Mouse (Mus musculus) left cerebral cortex, adult 18-20 months (tissue): ENCODE measurements around the gene G0s2. TPM values are rescaled to one million over a fixed set of nuclear protein-coding genes. Genes with fewer than 3 reads are reported as not detected.
"Not testable (repeated sequence)": the region's sequence is repeated elsewhere in the genome, so short reads cannot be mapped to it uniquely, and the experiment has no call there.

Experiments used
- DNase-seq, 2 experiments: peaks; one replicate each; pipeline ENCODE4 v3.0.0; 2021 to 2022; ENCODE audit warnings: low spot score in 2 of 2, mixed read lengths in 1 of 2
- total RNA-seq, 2 experiments: library from RNA; stranded (reverse); gene quantifications; 2 replicates each; pipeline ENCODE4 v1.2.3; 2021

Gene G0s2
- total RNA-seq, 2 experiments from 2014 or later: 7.3 to 8.0 TPM

DNA sequence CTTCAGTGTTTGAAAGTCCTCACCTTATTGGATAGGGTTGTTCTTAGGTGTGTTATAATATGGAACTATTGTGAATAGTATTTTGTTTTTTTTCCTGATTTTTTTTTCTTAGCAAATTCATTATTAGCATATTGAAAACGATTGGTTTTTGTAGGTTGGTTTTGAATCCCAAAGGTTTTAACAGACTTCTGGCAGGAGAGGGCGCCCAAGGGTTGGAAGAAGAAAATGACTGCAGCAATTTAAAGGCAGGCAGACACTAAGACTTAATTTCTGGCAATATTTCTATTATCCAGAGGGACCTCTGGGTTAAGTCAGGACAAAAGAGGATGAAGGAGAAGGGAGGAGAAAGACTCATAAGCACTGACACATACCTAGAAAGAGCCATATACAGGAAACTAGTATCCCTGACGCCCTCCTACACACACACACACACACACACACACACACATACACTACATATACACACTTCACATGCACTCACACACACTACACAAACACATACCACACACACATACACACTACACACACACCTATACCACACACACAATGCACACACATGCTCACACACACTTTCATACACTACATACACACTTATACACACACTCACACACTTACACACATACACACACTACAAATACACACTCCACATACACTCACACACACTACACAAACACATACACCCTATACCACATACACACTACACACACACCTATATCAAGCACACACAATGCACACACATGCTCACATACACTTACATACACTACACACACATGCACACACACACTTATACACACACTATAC, 17.3 kb downstream of the G0s2 start:
- peak; percentile 71 to 83 for DNase-seq

DNA sequence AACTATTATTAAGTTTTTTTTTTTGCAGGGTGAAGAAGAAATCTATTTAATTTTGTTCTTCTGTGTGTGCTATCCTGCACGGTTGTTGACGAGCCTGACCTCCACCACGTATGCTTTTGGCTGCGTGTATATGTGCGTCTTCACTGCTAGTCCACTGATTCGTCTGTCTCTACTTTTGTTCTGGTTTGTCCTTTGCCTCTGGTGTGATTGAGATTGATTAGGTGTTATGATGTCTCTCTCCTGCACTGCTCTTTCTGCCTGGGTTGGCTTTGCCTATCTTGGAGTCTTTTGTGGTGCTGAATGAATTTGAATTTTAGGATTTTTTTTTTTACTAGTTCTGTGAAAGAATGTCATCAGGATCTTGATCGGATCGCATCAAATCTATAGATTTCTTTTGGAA, 18.0 kb downstream of the G0s2 start:
- DNase-seq: no peak

DNA sequence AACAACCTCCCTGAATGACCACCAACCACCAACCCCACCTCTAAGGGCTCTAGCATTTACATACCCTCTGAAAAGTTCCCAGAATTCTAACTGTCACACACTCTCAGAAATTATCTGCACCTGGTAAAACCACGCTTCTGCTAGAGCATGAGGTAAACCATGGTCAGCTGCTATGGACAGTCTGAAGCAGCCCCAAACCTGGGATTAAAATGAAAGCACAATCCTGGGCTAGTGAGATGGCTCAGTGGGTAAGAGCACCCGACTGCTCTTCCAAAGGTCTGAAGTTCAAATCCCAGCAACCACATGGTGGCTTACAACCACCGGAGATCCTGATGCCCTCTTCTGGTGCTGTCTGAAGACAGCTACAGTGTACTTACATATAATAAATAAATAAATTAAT, 19.1 kb downstream of the G0s2 start:
- not testable (repeated sequence) for DNase-seq

DNA sequence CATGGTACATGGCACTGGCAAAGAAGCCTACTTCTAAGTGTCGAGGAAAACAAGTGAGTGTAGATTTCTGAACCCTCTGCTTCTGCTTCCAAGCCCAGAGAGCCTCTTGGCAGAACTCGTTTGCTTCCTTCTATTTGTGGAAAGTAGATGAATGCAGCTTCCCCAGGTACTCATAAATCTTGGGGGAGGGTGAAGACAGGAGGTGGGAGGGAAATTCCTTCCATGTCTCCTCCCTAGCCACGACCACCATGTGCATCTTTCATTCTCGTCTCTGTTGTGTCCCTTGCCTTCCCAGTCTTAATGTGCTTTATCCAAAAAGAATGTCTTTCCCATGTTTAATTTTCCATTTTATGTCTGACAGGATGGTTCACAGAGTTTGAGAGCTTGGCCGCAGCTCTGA, 20.4 kb downstream of the G0s2 start:
- no peak for DNase-seq

DNA sequence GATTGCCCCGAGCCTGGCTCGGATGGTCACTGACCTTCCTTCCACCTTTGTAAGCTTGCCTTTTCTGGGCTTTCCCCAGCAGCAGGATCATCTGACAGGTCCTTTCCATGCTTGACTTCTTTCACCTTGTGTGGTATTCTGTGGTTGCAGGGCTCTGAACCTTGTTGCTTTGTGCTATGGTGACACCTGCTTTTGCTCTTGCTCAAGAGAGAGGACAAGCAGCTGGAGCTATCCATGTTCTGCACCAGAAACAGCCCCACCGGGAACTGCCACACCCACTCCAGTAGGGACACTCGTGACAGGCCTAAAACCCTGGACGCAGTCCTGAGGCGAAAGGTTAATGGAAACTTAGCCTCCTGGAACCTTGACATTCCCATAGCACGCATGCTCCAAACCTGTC, 21.6 kb downstream of the G0s2 start:
- DNase-seq: no peak

DNA sequence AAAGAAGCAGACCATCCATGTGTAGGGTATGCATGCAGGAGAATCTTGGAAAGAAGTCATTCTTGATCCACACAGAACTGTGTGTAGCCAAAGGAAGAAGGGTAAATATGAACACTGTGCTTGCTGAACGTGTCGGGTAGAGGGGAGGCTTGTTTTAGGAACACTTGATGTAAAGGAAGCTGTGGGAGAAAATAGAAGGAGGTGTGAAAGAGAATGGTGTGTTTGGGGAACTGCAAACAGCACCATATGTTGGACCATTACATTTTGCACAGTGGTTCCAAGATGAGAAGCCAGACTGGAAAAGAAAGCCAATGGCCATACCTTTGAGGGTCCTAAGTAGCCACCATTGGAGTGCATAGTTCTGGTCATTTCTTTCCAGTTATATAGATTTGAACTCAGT, 23.0 kb downstream of the G0s2 start:
- DNase-seq: peak in 1 of 2 experiments; percentile 26

DNA sequence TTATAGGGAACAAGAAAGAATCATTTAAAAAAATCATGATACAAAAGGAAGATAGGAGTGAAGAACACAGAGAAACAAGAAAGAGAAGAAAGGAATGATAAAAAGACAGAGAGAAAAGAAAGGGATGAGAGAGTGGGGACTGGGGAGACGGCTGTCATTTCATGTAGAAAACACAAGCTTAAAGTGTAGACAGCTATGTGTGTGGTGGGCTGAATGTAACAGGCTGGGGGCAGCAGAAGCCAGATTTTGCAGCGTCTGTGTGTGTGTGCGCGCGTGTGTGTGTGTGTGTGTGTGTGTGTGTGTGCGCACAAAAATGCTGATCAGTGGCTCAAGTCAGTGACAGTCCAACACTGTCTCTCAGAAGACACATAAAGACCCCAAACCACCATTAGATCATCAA, 28.8 kb downstream of the G0s2 start:
- no peak for DNase-seq

DNA sequence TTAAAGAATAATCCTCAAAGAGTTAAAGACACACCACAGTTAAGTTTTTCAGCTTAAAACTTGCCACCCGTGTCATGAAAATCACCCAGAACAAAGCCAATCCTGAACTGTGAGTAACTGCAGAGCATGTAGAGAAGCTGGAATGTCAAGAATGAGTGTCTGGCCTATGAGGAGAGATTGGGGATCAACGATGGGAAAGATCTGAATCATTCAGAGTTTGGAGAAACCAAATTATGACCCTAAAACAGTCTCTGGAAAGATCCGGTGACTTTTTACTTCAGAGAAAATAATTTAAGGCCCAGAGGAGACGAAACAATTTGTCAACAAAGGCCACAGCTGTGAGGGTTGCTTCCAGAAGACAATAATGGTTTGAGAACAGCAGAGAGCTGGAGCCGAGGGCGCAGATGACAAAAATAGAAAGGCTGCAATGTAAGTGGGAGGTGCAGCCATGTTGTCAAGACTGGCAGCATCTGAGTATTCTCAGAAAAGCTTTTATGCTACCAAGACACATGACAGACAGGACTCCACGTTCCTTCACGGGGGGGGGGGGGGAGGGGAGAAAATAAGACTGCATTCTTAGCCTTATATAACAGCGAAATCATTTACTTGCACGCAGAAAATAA, 29.3 kb downstream of the G0s2 start:
- DNase-seq: no peak

DNA sequence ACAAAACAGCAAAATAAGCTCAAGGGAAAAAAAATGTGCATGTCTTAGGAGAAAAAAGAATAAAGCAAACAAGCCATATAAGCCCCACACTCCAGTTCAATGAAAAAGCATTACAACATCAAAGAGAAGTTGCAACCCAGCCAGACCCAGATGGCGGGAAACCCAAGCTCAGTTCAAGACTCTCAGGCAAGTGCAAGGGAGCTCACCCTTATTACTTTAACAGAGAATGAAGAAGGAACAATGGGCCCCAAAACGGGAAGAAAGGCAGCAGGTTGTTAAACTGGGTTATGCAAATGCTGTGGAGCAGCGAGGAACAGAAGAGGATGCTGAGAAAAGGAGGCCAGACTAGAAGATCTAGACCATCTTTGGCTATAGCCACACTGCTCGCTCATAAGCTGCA, 30.2 kb downstream of the G0s2 start:
- DNase-seq: no peak

DNA sequence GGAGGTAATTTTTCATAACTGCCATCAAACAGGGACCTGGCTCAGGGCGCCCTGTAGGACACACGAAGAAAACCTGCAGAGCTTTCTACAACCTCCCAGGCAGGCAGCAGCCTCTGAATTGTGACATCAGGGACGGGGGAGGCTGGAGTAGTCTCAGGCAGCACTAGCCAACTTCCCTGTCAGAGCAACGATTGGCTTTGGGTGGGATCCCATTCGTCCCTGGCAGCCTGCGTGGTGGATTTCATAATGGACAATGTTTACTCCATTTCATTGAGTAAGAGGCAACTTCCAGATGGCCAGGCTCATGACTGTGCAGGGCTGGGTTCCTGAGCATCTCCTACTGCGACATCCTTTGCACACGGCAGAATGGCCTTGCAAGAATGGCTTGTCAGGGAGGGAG, 30.8 kb downstream of the G0s2 start:
- peak; percentile 84 to 90 for DNase-seq

DNA sequence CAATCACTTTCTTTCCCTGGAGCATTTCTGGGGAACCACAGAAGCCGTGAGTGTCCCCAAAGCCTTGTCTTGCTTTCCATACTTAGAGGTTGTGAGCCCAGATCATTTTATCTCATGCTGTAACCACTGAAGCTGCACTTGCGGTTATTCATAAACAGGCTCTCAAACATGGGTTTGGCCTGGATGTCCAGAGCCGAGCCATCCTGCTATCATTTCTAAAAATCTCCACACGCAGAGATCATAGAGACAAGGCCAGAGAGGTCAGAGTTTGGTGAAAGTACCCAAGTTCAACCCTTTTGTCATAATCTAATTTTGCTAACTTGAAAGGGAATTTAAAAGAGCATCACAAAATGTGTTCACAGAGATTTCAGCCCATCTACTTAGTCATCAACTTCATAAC, 31.6 kb downstream of the G0s2 start:
- no peak for DNase-seq

DNA sequence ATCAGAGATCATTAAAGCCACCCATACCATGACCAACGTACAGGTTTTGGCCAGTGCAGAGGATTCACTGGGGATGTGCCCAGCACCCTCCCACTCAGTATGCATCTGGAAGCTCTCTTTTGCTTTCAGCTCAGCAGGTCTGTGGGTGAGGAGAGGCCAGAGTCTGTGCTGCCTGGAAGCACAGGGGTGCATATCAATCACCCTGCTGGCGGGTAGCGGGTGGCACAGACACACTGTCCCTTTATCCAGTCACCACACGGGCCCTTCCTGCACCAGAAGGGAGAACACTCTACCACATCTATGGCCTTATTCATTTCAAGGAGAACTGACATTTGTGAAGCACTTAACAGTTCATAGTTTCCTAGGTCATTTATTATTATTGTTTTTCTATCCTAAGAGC, 34.6 kb downstream of the G0s2 start:
- DNase-seq: no peak

DNA sequence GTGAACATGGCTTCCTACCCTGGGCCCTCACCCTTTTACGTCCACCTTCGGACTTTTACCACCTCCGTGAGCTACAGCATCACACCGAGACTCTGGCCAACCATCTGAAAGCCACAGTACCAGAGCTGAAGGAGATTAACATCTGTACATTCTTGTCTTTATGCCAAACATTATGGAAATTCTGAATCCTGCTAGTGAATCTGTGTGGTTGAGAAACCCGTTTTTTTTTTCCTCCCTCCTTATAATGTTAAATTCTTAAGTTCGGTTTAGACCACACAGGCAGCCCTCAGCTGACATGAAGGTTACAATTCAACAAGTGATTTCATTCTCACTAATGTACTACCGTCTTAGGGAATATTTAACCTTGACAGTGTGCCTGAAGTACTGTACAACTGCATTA, 38.1 kb downstream of the G0s2 start:
- DNase-seq: no peak

DNA sequence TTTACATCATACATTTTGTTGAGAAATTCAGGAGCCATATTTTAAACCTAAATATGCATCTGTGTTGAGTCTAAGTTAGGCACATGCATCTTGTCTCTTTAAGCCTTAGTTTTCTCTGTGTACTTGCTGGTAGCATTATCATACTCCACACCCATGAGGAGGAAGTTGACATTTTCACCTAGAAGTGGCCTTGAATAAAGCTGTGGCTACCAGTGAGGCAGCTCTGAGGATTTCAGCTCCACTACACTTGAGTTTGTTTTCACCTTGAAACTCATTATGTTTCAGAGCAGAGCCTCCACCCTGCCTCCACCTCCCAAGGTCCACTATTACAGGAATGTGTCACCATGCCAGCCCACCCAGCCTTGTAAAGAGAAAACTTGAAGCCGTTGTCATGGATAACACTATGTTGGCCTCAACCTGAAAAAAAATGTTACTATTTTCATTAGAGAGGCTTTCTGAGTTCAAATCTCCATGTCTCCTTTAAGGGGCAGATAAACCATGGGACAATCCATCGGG, 38.8 kb downstream of the G0s2 start:
- no peak for DNase-seq

DNA sequence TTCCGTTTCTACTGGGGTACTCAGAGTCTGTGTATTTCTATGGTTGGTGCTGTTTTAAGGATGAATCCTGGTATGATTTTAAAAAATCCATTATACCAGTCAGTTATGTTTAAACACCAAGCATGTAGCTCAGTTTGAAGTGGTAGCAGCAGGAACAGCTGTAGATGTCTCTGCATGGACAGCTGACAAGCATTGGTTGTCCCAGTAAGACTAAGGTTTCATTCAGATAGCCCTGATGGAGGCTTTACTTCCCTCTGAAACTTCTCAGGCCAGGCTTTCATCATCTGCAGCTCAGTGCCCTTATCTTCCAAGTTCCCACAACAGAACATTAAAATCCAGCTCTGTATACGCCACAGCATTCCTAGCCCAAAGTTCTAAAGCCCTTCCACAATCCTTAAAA, 40.3 kb downstream of the G0s2 start:
- no peak for DNase-seq

DNA sequence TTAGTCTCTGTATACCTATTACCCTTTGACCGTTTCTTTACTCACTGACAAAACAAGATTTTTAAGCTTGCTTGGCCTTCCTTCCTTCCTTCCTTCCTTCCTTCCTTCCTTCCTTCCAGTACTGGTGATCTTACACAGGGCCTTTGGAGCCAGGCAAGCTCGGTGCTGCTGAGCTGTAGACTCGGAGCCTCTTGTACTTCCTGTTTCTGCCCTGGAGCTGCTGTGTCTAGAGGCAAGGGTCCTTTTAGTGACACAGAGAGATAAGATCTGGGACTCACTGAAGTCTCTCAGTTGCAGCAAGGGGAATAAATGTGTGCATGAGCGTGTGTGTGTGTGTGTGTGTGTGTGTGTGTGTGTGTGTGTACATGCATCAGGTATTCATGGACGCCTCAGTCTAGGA, 42.1 kb downstream of the G0s2 start:
- DNase-seq: no peak

DNA sequence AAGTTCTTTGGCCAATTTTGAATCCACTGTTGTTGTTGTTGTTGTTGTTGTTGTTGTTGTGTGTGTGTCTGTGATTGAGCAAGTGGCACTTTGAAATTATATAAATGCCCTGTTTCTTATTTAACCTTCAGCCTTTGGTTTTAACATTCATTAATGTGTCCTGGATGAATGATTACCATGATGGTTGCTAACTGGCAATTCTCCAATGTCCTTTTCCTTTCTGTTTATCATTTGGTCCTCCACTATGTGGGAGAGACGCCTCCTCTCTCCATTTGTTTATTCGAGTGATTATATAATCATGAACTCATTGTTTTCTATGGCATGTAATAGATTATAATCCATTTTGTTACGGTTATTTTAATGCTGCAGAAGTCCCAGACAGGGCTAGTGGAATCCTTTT, 42.5 kb downstream of the G0s2 start:
- DNase-seq: no peak

DNA sequence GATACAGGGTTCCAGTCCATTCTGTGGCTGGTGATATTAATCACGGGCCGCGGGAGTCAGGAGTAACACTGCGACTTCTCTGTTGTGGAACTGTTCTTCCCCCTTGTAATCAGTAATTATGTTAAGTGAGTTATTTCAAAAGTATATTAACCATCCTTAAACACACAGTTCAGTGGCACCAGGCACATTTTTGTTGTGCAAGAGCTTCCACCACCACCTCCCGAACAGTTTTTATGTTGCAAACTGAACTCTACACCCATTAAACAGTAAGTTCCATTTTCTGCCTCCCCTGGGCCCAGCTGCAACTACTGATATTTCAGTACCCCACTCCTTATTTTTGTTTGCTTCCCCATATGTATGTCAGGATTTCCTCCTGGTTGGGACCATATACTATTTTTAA, 43.4 kb downstream of the G0s2 start:
- no peak for DNase-seq

DNA sequence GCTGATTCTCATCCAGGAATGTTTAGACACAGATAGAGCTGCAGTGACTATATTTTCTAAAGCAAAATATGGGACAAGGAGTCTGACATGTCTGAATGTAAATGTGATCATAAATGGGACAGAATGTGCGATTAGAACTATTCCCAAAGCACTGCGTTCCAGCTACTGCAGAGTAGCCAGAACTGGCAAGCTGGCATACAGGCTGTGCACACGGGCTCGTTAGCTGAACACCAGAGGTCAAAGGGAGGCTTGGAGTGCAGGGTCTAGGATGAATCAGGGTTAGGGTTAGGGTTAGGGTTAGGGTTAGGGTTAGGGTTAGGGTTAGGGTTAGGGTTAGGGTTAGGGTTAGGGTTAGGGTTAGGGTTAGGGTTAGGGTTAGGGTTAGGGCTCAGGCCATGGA, 45.5 kb downstream of the G0s2 start:
- DNase-seq: no peak

DNA sequence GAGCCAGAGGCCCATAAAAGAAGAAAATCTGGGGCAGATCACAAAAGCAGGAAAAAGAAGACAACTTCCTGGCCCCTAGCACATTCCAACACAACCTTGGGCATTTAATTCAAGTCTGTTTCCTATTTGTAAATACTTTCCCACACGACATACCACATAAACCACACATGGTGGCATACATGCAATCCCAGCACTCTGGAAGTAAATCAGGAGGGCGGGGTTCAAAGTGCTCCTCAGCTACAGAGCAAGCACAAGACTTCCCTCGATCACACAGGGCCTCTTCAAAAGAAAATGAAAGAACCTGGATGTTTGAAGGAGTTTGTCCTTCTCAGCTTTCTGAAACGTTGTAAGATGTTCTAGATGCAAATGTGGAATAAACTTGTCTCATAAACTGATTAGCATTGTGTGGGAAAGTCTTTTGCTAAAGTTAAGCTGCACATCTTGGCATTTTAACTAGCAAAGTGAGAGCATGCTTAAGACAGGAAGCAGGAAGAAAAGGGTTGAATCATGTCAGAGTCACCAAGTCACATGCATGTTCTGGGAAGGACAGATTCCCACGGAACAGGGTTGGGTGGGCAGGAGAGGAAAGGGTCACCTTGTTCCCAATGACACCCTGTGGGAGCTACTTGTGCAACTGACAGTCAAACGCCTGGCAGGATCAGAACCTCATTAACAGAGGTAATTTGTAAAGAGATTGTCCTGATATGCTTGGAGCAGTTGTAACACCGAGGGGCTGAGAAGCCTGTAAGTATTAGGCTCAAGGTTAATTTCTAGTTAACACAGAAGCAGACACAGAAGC, 46.1 kb downstream of the G0s2 start:
- DNase-seq: no peak

DNA sequence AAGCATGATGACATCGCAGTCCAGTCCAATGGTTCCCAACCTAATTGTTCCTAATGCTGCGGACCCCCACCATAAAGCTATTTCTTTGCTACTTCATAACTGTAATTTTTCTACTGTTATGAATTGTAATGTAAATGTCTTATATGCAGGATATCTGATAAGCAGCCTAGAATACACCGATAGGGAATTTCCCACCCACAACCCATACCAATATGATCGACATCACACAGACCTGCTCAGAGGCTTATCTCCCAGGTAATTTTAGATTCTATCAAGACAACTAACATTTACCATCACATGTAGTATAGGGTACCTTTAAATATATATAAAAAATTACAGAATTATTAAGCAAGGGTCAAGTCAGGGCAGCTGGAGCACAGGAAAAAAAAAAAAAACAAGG, 46.9 kb downstream of the G0s2 start:
- DNase-seq: no peak

DNA sequence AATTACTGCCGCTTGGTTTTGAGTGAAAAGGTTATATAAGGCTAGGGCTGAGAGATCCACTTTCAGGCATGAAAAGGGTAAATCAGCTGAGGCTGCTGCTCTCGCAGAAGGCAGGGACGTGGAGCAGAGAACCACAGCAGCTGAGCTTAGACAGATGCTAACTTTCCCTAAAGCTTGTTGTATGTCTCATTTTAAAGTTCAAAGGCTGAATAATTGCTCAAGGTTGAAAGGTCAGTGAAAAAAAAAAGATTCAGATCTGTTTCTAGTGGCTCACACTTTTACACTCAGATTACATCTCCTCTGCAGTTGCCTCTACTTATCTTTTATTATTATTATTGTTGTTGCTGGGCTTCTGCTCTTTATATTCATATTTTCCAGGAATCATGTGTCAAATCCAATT, 47.5 kb downstream of the G0s2 start:
- no peak for DNase-seq
